Mouse (Mus musculus) left cerebral cortex, adult 11 months (tissue): ENCODE results near the gene Rere.
A peak's percentile ranks its signal among the peaks of the same experiment; 100 is the strongest.
"Not testable (repeated sequence)": the region's sequence is repeated elsewhere in the genome, so short reads cannot be mapped to it uniquely, and the experiment has no call there.

Experiments
- DNase-seq: peaks from one replicate; pipeline ENCODE4 v3.0.0; 2022; ENCODE audit warnings: low spot score

The Rere gene

GRCm38 (mm10) chr4:150255181-150255580 lies 26.3 kb upstream of the Rere start:
- DNase-seq, result no peak

DNA sequence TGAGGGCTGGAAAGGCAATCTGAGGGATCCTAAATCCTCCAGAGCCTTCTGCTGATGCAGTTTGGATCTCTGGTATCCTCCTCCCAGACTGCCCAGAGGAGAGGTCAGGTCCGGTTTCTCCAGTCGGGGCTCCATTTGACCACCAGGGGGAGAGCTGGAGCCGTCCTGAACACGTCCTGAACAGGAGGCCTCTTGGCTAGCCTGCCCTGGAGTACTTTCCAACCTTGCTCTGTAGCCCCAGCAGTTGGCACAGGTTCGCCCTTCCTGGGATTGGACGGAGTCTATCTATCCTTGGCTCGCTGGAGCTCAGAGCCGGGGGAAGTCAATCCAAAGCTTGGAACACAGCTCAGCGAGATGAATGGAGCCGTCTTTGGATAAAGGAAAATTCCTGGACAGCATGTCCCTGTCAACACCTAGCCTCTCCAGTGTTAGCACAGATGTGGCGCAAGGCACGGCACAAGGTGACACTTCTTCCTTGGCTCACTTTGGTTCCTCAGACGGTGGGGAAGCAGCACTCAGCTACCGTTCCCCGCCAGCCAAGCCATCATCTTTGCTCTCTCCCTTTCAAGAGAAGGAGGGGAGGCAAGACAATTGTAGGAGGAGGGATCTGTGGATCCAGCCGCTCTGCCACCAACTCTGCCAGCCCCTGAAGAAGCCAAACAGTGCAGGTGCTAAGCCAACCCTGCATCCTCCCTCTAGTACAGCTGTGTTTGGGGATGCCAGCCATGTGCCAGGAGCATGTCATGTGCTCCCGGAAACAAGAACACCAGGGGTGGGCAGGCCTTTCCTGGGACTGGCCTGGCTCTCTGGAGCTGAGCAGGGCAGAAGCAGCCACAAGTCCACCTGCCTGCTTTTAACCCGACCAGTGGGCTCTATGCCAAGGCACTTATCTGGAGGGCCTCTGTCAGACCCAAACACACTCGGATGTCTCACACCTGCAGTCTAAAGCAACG lies 23.9 kb upstream of the Rere start:
- DNase-seq, result no peak

DNA sequence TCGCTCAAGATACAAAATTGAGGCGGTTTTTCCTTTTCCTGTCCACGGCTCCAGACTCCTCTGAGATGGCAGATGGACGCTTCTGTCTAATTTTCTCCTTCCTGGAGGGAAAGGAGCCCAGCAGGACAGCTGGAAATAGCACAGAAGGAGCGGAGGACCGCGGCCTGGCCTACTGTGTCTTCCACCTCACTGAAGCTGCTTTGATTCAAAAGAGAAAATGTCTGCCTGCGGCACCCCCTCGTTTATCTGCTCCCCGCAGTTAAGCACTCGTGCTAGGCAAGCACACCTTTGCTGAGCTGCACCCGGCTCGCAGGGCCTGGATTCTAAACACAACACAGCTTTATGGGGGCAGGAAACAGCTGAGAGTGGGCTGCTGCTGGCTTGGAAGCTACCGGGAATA lies 23.1 kb upstream of the Rere start:
- DNase-seq, result no peak

DNA sequence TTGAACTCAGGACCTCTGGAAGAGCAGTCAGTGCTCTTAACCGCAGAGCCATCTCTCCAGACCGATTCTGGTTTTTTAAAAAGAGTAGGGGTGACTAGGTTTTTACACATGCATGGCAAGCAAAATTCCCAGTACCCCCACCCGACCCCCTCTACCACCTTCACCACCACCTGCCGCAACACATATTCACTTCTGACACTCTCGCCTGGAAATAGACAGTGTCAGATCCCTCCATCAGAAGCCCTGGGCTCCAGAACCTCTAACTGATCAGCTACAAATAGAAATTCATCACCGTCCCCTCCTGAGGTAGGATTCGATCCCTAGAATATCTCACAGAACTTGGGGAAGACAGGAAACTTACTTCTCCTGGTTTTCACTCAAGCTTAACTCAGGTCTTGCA lies 21.9 kb upstream of the Rere start:
- no peak for DNase-seq

DNA sequence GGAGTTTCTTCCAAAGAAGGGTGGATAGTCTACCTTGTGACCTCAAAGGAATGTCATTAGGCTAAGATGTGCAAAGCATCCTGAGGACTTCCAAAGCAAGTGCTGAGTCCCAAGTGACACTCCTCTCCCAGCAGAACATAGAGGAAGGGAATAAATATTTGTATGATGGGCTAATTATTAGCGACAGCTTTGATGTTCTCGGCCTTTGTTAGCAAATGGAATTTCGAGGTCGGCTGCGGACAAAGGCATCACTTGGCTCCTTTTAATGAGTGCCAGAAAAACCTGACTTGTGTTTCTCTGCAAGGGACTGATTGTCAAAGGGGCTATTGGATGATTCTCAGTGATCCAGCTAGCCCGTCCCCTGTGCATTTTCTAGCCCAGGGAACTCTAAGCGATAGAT lies 21.3 kb upstream of the Rere start:
- DNase-seq, result no peak

DNA sequence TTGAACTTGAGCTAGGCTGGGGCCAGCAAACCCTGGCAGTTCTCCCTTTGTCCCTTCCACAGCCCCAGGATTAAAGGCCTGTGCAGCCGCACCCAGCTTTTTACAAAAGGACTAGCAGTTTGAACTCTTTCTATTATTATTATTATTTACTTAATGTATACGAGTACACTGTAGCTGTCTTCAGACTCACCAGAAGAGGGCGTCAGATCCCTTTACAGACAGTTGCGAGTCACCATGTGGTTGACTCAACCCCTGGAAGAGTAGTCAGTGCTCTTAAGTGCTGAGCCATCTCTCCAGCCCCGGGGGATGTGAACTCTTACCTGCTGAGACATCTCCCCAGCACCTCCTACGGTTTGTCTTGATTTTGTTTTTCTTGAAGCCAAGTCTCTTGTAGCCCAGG lies 20.7 kb upstream of the Rere start:
- DNase-seq, result no peak

DNA sequence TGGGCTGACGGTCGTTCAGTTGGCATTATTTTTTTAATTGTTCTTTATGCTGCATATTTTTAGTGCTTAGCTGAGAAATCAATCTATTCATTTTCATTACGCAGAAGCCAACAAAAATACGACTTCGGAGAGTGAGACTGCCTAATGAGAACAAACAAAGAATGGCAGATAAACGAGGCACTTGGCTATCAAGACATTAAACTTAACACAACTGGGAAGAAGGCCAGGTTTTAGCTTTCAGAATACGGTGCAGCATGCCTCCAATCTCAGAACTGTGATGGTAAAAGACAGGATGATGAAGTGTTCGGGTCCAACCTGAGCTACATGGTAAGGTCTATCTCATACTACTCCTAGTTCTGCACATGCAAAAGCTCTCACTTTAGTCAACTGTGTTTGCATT lies 19.1 kb upstream of the Rere start:
- DNase-seq, result no peak

GRCm38 (mm10) chr4:150264903-150265302 lies 16.5 kb upstream of the Rere start:
- DNase-seq, result no peak

DNA sequence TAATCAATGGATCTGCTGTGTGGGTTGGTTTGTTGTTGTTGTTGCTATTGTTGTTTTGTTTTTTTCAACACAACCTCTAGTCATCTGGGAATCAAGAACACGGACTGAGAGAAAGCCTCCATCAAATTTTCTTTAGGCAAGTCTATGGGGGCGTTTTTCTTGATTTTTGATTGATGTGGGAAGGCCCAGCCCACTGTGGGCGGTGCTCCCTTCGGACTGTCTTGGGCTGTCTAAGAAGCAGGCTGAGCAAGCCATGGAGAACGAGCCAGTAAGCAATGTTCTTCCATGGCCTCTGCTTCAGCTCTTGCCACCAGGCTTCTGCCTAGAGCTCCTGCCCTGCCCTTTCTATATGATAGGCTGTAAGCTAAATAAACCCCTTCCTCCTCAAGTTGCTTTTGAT lies 16.0 kb upstream of the Rere start:
- DNase-seq, result no peak

GRCm38 (mm10) chr4:150266655-150267223 lies 14.7 kb upstream of the Rere start:
- no peak for DNase-seq

DNA sequence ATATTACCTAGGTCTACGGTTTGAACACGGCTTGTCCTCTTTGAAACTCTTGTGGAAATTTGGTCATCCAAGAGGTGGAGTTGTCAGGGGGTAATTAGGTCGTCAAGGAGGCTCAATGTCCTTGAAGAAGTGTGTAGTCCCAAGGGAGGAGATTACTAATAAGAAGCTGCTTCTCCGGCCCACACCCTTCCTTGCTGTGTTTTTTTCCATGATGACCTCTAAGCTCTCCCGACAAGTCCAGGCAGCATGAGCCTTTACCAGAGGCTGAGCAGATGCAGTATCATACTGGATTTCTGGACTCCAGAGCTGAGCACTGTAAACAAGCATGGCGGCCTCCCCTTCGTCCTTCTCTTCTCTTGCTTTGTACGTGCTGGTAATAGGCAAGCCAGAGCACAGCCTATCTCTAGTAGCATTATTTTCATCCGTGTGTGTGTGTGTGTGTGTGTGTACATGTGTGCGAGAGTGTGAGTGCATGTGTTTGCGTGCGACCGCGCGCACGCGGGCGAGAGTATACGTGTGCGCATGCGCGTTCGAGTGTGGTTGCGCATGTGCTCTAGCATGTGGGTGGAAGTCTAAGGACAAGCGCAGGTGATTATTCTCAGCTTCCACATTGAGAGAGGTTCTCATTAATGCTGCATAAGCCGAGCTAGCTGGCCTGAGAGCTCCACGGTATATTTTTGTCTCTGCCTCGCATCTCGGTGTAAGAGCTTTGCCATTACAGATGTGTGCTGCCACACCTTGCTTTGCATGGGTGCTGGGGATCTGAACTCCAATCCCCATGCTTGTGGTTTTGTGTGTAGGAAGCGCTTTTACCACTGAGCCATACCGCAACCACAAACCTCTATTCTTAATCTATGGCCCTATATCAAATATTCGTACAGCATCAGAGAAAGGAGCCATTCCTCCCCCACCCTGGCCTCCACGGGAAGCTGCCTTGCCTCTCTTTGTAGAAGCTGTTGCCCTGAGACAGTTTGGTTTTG lies 12.5 kb upstream of the Rere start:
- no peak for DNase-seq

GRCm38 (mm10) chr4:150269679-150270078 lies 11.8 kb upstream of the Rere start:
- no peak for DNase-seq

DNA sequence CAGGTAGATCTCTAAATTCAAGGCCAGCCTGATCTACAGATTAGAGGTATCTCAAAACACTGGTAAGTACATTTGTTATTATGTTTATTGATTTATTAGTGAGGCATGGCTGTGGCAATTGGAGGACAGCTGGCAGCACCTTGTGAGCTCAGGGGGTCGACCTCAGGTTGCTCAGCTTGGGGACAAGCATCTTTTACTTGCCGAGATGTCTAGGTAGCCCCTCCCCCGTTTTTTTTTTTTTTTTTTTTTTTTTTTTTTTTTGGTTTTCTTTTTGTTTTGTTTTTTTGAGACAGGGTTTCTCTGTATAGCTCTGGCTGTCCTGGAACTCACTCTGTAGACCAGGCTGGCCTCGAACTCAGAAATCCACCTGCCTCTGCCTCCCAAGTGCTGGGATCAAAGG lies 10.7 kb upstream of the Rere start:
- not testable (repeated sequence) for DNase-seq

- DNase-seq, result no peak
Measured at GRCm38 (mm10) chr4:150272725-150273124, 8.7 kb upstream of the Rere start.

- DNase-seq, result no peak
Measured at GRCm38 (mm10) chr4:150275531-150275930, 5.9 kb upstream of the Rere start.

DNA sequence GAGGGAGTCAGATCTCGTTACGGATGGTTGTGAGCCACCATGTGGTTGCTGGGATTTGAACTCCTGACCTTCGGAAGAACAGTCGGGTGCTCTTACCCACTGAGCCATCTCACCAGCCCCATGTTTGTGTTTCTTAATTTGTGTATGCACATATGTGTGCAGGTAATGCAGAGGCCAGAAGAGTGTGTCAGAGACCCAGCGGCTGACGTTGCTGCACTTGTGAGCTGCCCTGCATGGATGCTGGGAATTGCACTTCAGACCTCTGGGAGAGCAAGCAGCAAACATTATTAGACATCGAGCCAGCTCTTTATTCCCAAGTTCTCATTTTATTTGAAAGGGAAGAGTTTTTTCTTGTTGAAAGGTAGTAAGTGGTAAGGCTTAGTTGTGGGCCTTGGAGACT lies 2.1 kb upstream of the Rere start:
- DNase-seq, result not testable (repeated sequence)

DNA sequence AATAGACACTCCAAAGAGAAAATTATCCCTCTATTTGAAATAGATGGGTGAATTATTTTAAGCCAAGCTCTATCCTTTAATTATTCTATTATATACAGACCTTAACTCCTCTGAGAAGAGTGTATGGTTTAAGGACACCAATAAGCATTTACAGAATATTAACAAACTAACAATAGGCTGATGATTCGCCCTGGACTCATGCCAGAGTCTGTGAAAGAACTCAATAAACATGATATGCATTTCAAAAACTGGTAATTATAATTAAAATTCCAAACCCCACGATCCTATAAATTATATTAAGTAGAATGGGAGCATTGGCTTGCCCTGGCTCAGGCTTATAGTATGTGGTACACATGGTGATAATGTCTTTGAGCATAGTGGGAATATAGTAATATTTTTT lies 1.4 kb upstream of the Rere start:
- DNase-seq, result no peak

DNA sequence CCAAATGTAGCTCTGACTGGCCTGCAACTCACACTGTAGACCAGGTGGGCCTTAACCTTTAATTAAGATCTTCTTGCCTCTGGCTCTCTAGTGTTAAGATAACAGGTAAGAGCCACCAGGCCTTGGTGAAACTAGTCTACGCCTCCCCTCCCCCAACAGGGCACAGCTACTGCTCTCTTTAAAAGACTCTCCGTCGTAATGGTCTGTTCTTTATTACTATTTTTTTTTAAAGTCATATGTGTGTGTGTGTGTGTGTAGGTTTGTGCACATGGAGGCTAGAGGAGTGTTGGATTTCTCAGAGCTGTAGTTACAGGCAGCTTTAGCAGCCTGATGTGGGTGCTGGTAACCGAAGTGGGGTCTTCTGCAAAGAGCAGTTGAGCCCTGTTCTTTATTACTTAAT lies 987 bp upstream of the Rere start:
- DNase-seq, result no peak

- DNase-seq, result no peak
Measured at GRCm38 (mm10) chr4:150281891-150282630, 615 bp downstream of the Rere start.

DNA sequence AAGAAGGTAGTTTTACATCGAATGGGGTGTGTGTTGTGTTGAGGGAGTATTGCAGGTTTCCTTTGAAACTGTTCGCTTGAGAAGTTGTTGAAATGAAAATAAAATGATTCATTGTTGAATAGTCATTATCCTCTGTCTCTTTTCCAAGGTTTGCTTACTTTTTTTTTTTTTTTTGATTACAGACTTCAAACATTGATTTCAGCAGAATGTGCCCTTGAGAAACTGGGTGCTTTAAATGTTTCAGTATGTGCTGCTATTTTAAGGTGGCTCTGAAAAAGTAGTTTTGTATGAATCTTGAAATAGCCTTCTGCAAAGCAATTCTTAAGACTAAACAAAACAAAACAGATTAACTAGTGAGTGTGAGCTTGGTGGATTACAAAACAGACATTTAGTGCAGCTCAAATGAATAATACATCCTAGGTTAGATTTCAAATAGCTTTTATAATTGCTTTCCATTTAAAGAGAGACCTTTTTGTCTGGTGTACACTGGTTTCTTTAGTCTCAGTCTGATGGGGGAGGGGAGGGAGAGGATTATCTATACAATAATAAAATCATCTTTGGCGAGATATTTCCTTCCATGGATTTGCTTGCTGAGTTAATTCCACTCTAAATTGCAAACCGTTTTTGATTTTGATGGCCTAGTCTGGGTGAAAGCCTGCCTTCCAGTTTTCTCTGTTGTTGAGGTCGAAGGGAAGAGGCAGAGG lies 1.3 kb downstream of the Rere start:
- DNase-seq, result no peak

DNA sequence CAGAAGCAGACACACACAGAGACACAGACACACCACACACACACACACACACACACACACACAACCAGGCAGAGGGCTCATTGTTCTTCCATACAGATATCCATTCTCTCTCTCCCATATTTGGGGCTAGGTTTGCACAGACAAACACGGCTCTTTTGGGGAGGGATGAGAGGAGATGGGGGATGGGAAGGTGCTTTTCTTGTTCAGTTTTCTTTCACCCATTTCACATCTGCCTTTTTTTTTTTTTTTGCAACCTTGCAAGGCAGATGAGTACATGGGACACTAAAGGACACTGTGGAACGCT lies 1.8 kb downstream of the Rere start:
- DNase-seq, result peak; percentile 39
